Mouse (Mus musculus): Measurements from ENCODE around the gene Gm4559. TPM values are rescaled to one million over a fixed set of nuclear protein-coding genes. Genes with fewer than 3 reads are reported as not detected.

The Gm4559 gene
- not detected in 2 replicates for polyA plus RNA-seq (2012; rRNA removed; ENCODE audit: low replicate concordance)

GRCm38 (mm10) chr7:142274263-142274662, at the start of gene Gm4559:
Gene Gm4559, minus strand, starts transcription at chr7:142274363.

DNA sequence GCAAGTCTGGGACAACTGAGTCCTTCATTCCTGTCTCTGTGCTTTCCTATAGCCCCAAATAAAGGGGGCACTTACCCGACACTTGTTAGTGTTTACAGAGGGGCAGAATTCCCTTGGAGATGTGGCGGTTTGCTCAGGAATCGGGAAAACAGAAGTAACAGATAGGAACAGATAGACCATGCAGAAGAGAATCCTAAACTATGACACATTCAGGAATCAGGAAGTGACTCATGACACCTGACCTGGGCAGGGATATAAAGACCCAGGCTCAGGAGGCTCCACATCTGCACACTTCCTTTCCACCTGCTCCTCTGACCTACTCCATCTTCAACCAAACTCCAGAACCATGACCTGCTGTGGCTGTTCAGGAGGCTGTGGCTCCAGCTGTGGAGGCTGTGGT, 29.1 kb upstream of the Gm4559 start, which contains the start of gene Krtap5-4:
Gene Krtap5-4, plus strand, starts transcription at position 301 of the 400 bp plus-strand sequence.

DNA sequence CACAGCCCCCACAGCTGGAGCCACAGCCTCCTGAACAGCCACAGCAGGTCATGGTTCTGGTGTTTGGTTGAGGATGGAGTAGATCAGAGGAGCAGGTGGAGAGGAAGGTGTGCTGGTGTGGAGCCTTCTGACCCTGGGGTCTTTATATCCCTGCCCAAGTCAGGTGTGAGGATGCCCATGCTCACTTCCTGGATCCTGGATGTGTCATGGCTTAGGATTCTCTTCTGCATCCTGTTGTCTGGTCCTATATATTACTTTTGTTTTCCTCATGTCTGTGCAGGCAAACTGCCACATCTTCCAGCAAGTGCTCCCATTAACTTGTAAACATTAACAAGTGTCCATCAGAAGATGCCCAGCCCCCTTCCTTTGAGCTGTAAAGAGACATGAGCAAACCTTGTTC, 22.9 kb upstream of the Gm4559 start, which contains the start of gene Krtap5-1:
Gene Krtap5-1, minus strand, starts transcription at position 101 of the 400 bp plus-strand sequence.

GRCm38 (mm10) chr7:142258254-142258653, 15.9 kb downstream of the Gm4559 start, which contains the start of gene Gm2431:
Gene Gm2431, minus strand, starts transcription at chr7:142258354.

DNA sequence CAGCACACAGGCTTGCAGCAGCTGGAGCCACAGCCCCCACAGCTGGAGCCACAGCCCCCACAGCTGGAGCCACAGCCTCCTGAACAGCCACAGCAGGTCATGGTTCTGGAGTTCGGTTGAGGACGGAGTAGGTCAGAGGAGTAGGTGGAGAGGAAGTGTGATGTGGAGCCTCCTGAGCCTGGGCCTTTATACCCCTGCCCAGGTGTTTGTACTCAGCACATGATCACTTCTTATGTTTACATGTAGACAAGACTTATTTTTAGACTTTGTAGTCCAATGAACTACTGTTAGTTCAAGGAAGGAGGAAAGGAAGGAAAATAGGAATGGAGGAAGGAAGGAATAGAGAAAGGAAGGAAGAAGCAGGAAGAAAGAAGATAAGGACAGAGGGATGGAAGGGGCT, 33.2 kb downstream of the Gm4559 start, which contains the start of gene Gm40460:
Gene Gm40460, minus strand, starts transcription at position 101 of the 400 bp plus-strand sequence.

GRCm38 (mm10) chr7:142229871-142230270, 44.3 kb downstream of the Gm4559 start, which contains the start of gene Krtap5-5:
Gene Krtap5-5, minus strand, starts transcription at chr7:142229971.

Other genes with a start within 250 kb of the Gm4559 start
- 58.9 and 65.2 TPM in 2 replicates for gene Mob2, start 213.3 kb downstream of the Gm4559 start, polyA plus RNA-seq (2012; rRNA removed; ENCODE audit: low replicate concordance)
- 7.4 and 12.9 TPM in 2 replicates for gene Dusp8, start 178.5 kb downstream of the Gm4559 start, polyA plus RNA-seq (2012; rRNA removed; ENCODE audit: low replicate concordance)
- not detected in 2 replicates for gene Gm45618, start 153.6 kb downstream of the Gm4559 start, polyA plus RNA-seq (2012; rRNA removed; ENCODE audit: low replicate concordance)
- not detected in 2 replicates for gene Gm39115, start 138.3 kb downstream of the Gm4559 start, polyA plus RNA-seq (2012; rRNA removed; ENCODE audit: low replicate concordance)
- not detected in 2 replicates for gene Gm45337, start 129.8 kb downstream of the Gm4559 start, polyA plus RNA-seq (2012; rRNA removed; ENCODE audit: low replicate concordance)
- gene Gm29735, start 117.2 kb downstream of the Gm4559 start, polyA plus RNA-seq (2012; rRNA removed; ENCODE audit: low replicate concordance), result not detected in 2 replicates
- not detected in 2 replicates for gene Gm4553, start 108.6 kb downstream of the Gm4559 start, polyA plus RNA-seq (2012; rRNA removed; ENCODE audit: low replicate concordance)
- gene Krtap5-2, start 98.4 kb downstream of the Gm4559 start, polyA plus RNA-seq (2012; rRNA removed; ENCODE audit: low replicate concordance), result not detected in 2 replicates
- not detected in 2 replicates for gene Gm10153, start 84.0 kb downstream of the Gm4559 start, polyA plus RNA-seq (2012; rRNA removed; ENCODE audit: low replicate concordance)
- not detected in 2 replicates for gene Krtap5-3, start 73.0 kb downstream of the Gm4559 start, polyA plus RNA-seq (2012; rRNA removed; ENCODE audit: low replicate concordance)
- not detected in 2 replicates for gene Gm7579, start 62.5 kb downstream of the Gm4559 start, polyA plus RNA-seq (2012; rRNA removed; ENCODE audit: low replicate concordance)
- gene Krtap5-5, start 44.4 kb downstream of the Gm4559 start, polyA plus RNA-seq (2012; rRNA removed; ENCODE audit: low replicate concordance), result not detected in 2 replicates
- gene Gm40460, start 33.3 kb downstream of the Gm4559 start, polyA plus RNA-seq (2012; rRNA removed; ENCODE audit: low replicate concordance), result not detected in 2 replicates
- not detected in 2 replicates for gene Gm2431, start 16.0 kb downstream of the Gm4559 start, polyA plus RNA-seq (2012; rRNA removed; ENCODE audit: low replicate concordance)
- not detected in 2 replicates for gene Krtap5-1, start 22.8 kb upstream of the Gm4559 start, polyA plus RNA-seq (2012; rRNA removed; ENCODE audit: low replicate concordance)
- not detected in 2 replicates for gene Krtap5-4, start 29.2 kb upstream of the Gm4559 start, polyA plus RNA-seq (2012; rRNA removed; ENCODE audit: low replicate concordance)
- 3.4 and 6.1 TPM in 2 replicates for gene Ifitm10, start 99.4 kb upstream of the Gm4559 start, polyA plus RNA-seq (2012; rRNA removed; ENCODE audit: low replicate concordance)
- gene Gm49369, start 108.3 kb upstream of the Gm4559 start, polyA plus RNA-seq (2012; rRNA removed; ENCODE audit: low replicate concordance), result 1.5 and 1.8 TPM in 2 replicates
- 2,649 and 4,302 TPM in 2 replicates for gene Ctsd, start 113.7 kb upstream of the Gm4559 start, polyA plus RNA-seq (2012; rRNA removed; ENCODE audit: low replicate concordance)
- 11.9 TPM in 1 of 2 replicates, not detected in the other for gene Syt8, start 160.5 kb upstream of the Gm4559 start, polyA plus RNA-seq (2012; rRNA removed; ENCODE audit: low replicate concordance)
- 0.60 and 31.9 TPM in 2 replicates for gene Tnni2, start 167.4 kb upstream of the Gm4559 start, polyA plus RNA-seq (2012; rRNA removed; ENCODE audit: low replicate concordance)
- 237 and 1,012 TPM in 2 replicates for gene Lsp1, start 186.4 kb upstream of the Gm4559 start, polyA plus RNA-seq (2012; rRNA removed; ENCODE audit: low replicate concordance)
- gene Tnnt3, start 224.5 kb upstream of the Gm4559 start, polyA plus RNA-seq (2012; rRNA removed; ENCODE audit: low replicate concordance), result 0.37 and 6.9 TPM in 2 replicates

Data from subcutaneous adipose tissue, adult 2 months (tissue).